Mouse (Mus musculus) embryonic facial prominence, embryonic 11.5 days (tissue): ENCODE data around the gene E130114P18Rik. TPM values are rescaled to one million over a fixed set of nuclear protein-coding genes. Genes with fewer than 3 reads are reported as not detected.

Experiments used
- ATAC-seq: fragments of 200-750 bp; cut with Nextera tagmentation; replicated peaks from 2 replicates; pipeline ENCODE4 v1.8.0; 2017; ENCODE audit warnings: low read depth; ENCODE audit not compliant: insufficient number of reproducible peaks, low FRiP score, low TSS enrichment
- DNase-seq: peaks from one replicate; pipeline ENCODE4 v3.0.0-alpha.2; 2015; ENCODE audit warnings: low spot score
- H3K27ac ChIP-seq: fragments of 300-500 bp; sonication (generic); replicated peaks from 2 replicates; pipeline ENCODE4 v1.5.1; 2014; ENCODE audit warnings: mild to moderate bottlenecking, low read depth, low read length, control low read depth
- H3K27me3 ChIP-seq: fragments of 300-500 bp; sonication (generic); 2 replicates; pipeline ENCODE4 v1.6.1; 2014; ENCODE audit warnings: mild to moderate bottlenecking, low read length, moderate library complexity, mixed read lengths; ENCODE audit not compliant: control insufficient read depth, insufficient read depth
- H3K36me3 ChIP-seq: fragments of 300-500 bp; sonication (generic); replicated peaks from 2 replicates; pipeline ENCODE4 v1.6.1; 2014; ENCODE audit warnings: low read depth, mild to moderate bottlenecking, low read length, moderate library complexity, mixed read lengths; ENCODE audit not compliant: control insufficient read depth, insufficient read depth
- H3K4me1 ChIP-seq: fragments of 300-500 bp; sonication (generic); 2 replicates; pipeline ENCODE4 v1.6.1; 2014; ENCODE audit warnings: low read length, mixed read lengths; ENCODE audit not compliant: control insufficient read depth, insufficient read depth
- H3K4me2 ChIP-seq: fragments of 300-500 bp; sonication (generic); 2 replicates; pipeline ENCODE4 v1.6.1; 2014; ENCODE audit warnings: low read depth, mild to moderate bottlenecking, control low read depth, low read length, moderate library complexity
- H3K4me3 ChIP-seq: fragments of 300-500 bp; sonication (generic); 2 replicates; pipeline ENCODE4 v1.5.1; 2014; ENCODE audit warnings: low read depth, low read length, control low read depth
- H3K9ac ChIP-seq: fragments of 300-500 bp; sonication (generic); replicated peaks from 2 replicates; pipeline ENCODE4 v1.6.1; 2014; ENCODE audit warnings: mild to moderate bottlenecking, control low read depth, low read length
- H3K9me3 ChIP-seq: fragments of 300-500 bp; sonication (generic); replicated peaks from 2 replicates; pipeline ENCODE4 v1.6.1; 2016; ENCODE audit warnings: mild to moderate bottlenecking, low read length, inconsistent platforms, mixed read lengths; ENCODE audit not compliant: control insufficient read depth
- WGBS: fragments of 180-500 bp; shearing (Covaris S2); extraction: QIAGEN DNeasy Blood & Tissue Kit; methylation state at CpG from one replicate; pipeline ENCODE4 v1.1.7; 2014; 5-methylcytosine and 5-hydroxymethylcytosine counted together
- polyA plus RNA-seq: library from polyadenylated mRNA; unstranded; fragments of >200 nt; fragmentation: Nextera tagmentation; extraction: Ambion mirVana; gene quantifications from 2 replicates; pipeline ENCODE4 v1.2.1, GENCODE M21; 2014

Gene E130114P18Rik
- polyA plus RNA-seq, 1 experiment from 2014 or later, result 9.5 TPM

DNA sequence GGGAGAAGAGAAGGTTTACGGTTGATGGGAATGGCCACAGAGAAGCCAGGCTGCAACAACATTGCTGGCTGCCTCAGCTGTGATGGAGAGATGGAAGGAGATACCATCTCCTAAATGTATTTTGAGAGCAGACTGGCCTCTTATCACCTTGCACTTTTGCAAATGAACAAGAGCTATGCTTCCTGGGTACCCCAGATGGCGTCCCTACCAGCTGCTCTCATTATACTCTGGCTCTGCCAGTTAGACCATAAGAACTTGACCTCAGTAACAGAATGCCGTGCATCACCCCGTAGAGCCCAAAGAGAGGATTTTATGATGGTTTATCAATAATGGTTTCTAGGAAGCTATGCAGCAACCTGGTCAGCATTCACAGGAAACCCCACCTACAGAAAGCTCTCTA is 106.0 kb downstream of the E130114P18Rik start:
- Histone ChIP-seq H3K4me1 (no peaks in the 10 kb centered on the region), H3K27ac (no peak overlapping the region), H3K9ac (no peak overlapping the region), H3K36me3 (no peaks in the 10 kb centered on the region), H3K4me3 (no peak overlapping the region), H3K27me3 (no peaks in the 10 kb centered on the region), H3K4me2 (no peak overlapping the region), H3K9me3 (no peaks in the 10 kb centered on the region)
- no peak for ATAC-seq
- no peak for DNase-seq
- WGBS, result 87% methylated on average over 4 of the region's 4 CpGs

DNA sequence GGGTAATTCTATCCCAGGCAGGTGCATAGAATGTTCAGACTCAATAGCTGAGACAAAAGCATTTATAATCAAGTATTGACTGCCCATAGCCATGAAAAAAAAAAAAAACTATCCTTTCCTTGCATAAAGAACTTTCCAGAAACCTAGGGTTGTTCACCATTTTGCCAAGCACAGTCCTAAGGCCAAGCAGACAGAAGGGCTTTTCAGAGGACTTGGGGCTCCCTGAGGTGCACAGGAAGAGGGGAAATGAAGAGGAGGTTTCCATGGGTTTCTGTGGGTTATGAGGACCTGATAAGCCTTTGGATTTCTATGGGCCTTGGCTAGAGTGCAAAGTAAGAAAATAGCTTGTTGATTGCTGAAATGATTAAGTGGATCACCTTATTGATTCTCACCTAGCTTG is 107.5 kb downstream of the E130114P18Rik start:
- DNase-seq, result no peak

DNA sequence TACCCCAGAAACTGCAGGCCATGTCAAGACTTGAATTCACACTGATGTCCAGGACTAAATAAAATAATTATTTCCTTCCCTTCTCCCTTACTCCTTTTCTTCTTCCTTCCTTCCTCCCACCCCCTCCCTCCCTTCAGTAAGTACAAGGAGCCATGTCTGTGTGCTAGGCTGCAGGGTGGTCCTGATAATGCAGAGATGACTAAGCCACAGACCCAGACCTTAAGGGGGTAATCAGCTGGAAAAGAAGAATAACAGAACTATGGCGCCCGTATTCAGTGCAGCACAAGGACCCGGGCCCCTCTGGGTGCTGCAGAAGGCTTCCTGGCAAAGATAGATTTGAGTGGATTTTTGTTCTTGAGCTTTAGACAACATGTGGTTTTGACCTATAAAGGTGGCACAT is 108.1 kb downstream of the E130114P18Rik start:
- WGBS, result 68% methylated on average over 3 of the region's 3 CpGs
- no peak for ATAC-seq

More for the DNA sequence above, 107.5 kb downstream of the E130114P18Rik start:
- Histone ChIP-seq H3K36me3 (no peaks in the 10 kb centered on the region), H3K27me3 (no peaks in the 10 kb centered on the region), H3K9me3 (no peaks in the 10 kb centered on the region), H3K4me1 (no peaks in the 10 kb centered on the region), H3K4me2 (no peak overlapping the region), H3K27ac (no peak overlapping the region), H3K4me3 (no peak overlapping the region), H3K9ac (no peak overlapping the region)
- ATAC-seq, result no peak

DNA sequence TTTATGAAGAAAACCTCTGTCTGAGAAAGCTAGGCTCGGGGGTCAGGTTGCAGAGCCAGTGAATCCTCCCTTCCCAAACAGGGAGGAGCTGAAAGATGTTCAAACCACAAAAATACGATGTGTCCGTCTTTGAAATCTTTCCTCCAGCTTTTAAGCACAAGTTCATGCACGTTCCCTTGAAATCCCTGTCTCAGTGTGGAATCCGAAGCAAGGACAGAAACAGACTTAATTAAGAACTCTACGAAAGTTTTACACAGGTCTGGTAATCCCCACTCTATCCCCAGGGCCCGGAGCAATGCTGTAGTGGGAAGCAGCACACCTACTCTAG is 112.5 kb downstream of the E130114P18Rik start:
- WGBS, result 41% methylated on average over 7 of the region's 7 CpGs
- H3K27me3 ChIP-seq, result no peaks in the 10 kb centered on the region
- no peak for DNase-seq

More for the DNA sequence above, 108.1 kb downstream of the E130114P18Rik start:
- Histone ChIP-seq H3K36me3 (no peaks in the 10 kb centered on the region), H3K4me2 (no peak overlapping the region), H3K4me3 (no peak overlapping the region), H3K9me3 (no peaks in the 10 kb centered on the region), H3K9ac (no peak overlapping the region), H3K27ac (no peak overlapping the region), H3K4me1 (no peaks in the 10 kb centered on the region; the same call in 1 of the 2 replicates), H3K27me3 (no peaks in the 10 kb centered on the region)
- no peak for DNase-seq

DNA sequence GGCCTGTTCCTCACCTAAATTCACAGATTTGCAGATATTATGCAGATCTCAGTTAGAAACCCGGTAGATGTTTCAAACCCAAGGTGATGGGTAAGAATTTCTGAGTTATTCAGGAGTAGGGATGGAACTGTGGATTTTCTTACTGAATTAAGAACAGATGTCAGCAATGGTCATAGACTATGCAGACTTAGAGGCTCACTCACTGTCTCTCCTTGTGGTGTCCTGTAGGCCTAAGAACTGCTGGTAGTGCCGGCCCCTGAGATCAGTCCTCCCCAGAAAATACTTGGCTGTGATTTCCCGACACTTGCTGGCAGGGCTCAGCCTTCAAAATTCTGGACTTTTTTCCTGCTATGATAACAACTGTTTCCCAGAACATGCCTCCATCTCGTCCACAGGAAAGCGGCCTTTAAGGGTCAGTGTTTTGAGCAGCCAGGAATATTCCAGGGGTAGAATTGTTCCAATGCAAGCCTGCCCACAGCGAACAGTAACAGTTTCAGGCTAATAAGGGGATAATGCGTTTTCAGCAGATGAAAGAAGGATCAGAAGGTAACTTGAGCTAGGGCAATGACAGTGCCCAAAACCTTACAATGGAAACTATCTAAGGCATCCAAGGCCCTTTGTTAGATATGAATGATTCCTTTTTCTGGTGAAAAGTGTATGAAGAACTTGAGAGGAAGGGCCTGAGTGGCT is 113.0 kb downstream of the E130114P18Rik start:
- Histone ChIP-seq H3K27ac (no peak overlapping the region), H3K36me3 (no peaks in the 10 kb centered on the region), H3K4me2 (no peak overlapping the region), H3K27me3 (no peaks in the 10 kb centered on the region), H3K4me3 (no peak overlapping the region), H3K9me3 (no peaks in the 10 kb centered on the region), H3K4me1 (no peaks in the 10 kb centered on the region; the same call in 1 of the 2 replicates), H3K9ac (no peak overlapping the region)
- DNase-seq, result peak; percentile 25
- ATAC-seq, result no peak
- 35% methylated on average over 7 of the region's 7 CpGs for WGBS

More for the DNA sequence above, 112.5 kb downstream of the E130114P18Rik start:
- Histone ChIP-seq H3K36me3 (no peaks in the 10 kb centered on the region), H3K4me1 (no peaks in the 10 kb centered on the region; the same call in 1 of the 2 replicates), H3K4me3 (no peak overlapping the region), H3K4me2 (no peak overlapping the region), H3K9me3 (no peaks in the 10 kb centered on the region), H3K27ac (no peak overlapping the region), H3K9ac (no peak overlapping the region)
- ATAC-seq, result no peak

DNA sequence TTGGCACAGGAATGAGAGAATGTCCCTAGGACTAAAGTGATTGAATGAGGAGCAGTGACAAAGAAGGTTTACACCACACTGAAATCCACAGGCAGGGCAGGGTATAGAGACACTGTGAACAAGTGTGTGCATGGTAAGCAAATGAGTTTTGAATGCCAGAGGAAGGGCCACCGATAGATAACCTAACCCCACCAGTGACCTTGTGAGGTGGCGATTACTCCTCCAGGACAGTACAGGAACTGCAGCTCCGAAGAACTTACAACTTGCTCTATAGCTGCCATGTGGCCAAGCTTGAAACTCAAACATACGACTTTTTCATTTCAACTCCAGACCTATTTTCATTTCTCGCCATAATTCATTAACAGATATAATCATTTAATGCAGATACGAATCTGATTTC is 114.0 kb downstream of the E130114P18Rik start:
- no peak overlapping the region for H3K27ac ChIP-seq

DNA sequence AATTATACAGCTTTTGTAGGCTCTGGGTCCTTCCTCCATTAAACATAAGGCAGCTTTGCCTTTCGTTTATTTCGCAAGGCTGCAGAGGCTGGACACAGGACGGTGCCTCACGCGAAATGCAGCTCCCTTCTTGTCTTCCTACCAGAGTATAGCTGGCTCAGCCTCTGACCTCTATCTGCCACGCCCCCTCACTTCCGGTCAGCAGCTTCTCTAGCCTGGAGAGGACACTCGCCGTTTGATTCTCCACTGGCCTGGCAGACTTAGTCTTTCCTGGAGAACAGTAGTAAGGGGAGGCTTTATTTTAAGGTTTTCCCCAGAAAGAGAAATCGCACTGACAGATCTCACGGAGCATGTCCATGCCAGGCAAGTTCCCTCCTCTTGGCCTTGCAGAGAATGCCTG is 115.0 kb downstream of the E130114P18Rik start:
- DNase-seq (no peak), ATAC-seq (no peak)
- Histone ChIP-seq H3K27me3 (no peaks in the 10 kb centered on the region), H3K4me3 (no peak overlapping the region), H3K9ac (no peak overlapping the region), H3K36me3 (no peaks in the 10 kb centered on the region), H3K27ac (no peak overlapping the region), H3K4me2 (no peak overlapping the region), H3K9me3 (no peaks in the 10 kb centered on the region), H3K4me1 (no peaks in the 10 kb centered on the region; the same call in 1 of the 2 replicates)
- 55% methylated on average over 11 of the region's 11 CpGs for WGBS

More for the DNA sequence above, 114.0 kb downstream of the E130114P18Rik start:
- ATAC-seq, result no peak
- Histone ChIP-seq H3K9ac (no peak overlapping the region), H3K4me1 (no peaks in the 10 kb centered on the region; the same call in 1 of the 2 replicates), H3K4me2 (no peak overlapping the region), H3K27me3 (no peaks in the 10 kb centered on the region), H3K9me3 (no peaks in the 10 kb centered on the region), H3K4me3 (no peak overlapping the region), H3K36me3 (no peaks in the 10 kb centered on the region)
- no peak for DNase-seq
- 82% methylated on average over 6 of the region's 6 CpGs for whole genome bisulfite sequencing

DNA sequence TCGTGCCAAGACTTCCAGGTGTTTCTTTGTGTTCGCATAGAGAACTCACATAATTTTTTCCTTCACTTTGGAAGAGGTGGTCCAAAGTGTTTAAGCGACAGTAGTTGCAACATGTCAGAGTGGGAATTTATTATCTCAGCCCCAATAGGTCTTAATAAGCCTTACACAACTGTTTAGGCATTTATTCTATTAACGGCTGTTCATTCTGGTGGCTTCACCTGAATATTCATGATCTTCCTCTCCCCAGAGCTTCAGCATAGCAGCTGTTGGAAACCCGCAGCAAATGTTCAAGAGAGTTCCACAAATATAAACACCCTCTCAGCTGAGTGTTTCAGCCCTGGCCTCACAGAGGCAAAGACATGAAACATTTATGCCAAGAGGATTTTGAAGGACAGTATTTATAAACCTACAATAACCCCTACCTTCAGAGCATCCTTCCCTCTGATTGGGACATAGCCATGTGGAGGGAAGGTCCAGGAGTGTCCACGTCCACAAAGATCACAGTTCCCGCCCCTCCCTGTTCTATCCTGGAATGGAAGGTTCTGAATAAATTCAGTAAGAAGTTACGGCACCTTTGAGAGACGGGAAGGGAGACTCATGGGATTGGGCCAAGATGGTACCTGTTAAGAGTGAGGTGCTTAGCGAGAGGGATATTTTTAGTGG is 116.1 kb downstream of the E130114P18Rik start:
- Histone ChIP-seq H3K27me3 (no peaks in the 10 kb centered on the region), H3K4me2 (no peak overlapping the region), H3K4me1 (no peaks in the 10 kb centered on the region; the same call in 1 of the 2 replicates), H3K36me3 (no peaks in the 10 kb centered on the region), H3K9ac (no peak overlapping the region), H3K4me3 (no peak overlapping the region), H3K27ac (no peak overlapping the region), H3K9me3 (no peaks in the 10 kb centered on the region)
- 86% methylated on average over 10 of the region's 10 CpGs for WGBS
- DNase-seq (no peak), ATAC-seq (no peak)
